Mouse (Mus musculus) B cell, adult 2 months (primary cell): ENCODE measurements around the gene Bri3.

Source experiments
- DNase-seq, 2 experiments: peaks; one replicate each; pipeline ENCODE4 v3.0.0; 2022

The Bri3 gene

DNA sequence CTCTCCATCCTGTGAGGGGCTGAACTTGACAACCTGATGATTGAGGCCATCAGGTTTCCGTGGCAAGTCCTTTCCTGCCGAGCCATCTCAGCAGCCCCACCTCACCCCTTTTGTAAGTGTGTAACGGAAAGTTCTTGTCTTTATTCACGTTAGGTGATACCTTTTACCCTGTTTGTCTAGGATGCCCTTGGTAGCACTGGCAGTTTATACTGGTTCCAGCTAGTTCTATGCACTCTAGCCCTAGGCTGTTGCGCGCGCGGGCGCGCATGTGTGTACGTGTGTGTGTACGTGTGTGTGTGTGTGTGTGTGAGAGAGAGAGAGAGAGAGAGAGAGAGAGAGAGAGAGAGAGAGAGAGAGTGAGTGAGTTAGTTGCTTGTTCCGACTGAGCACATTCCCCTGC lies 19.3 kb downstream of the Bri3 start:
- no peak for DNase-seq

DNA sequence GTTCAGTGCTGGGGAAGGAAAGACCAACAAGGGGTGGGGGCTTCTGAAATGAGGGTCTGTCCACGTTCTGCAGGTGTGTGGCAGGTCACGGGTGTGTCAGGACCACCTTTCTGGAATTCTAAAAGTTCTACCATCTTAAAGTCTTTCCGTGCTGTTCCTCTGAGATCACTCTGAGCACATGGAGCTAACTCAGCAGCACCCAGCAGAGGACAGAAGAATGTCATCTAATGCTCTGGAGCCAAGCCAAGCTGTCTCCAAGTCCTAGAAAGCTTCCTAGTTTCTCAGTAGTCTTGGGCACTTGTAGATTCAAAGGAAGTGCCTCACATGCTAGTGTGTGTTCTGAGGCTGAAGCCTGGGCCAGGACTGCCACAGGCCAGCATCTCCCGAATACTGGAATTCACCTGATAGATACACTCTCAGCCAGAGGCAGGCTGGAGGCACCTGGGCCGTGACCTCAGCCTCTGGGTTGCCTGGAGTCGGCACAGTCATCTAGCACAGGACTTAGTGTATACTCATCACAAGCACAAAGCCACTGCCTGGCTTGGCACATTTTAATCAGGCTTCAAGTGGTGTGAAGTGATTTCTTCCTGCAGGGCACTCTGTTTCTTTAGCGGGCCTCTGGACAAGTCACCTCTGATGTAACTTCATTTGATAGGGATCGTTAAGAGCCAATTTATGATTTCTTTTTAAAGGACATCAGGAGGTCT lies 23.5 kb downstream of the Bri3 start:
- DNase-seq = peak; percentile 52 to 58

DNA sequence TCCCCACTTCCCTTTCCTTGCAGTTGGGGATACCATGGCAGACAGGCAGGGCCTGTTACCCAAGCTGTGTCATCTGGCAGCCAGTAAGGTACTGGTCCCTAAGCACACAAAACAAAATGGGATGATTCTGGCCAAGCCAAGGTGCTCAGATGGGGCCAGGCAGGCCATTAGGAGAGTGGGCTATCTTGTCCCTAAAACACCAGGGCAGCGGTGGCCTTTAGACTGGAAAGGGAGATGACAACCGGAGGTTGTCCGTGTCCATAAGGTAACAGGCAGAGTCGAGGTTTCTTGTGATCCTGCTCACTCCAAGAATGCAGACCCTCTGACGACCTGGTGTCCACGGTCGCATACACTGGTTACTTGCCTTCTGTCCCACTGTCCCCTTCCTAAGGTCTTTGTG lies 25.7 kb downstream of the Bri3 start:
- DNase-seq = no peak

DNA sequence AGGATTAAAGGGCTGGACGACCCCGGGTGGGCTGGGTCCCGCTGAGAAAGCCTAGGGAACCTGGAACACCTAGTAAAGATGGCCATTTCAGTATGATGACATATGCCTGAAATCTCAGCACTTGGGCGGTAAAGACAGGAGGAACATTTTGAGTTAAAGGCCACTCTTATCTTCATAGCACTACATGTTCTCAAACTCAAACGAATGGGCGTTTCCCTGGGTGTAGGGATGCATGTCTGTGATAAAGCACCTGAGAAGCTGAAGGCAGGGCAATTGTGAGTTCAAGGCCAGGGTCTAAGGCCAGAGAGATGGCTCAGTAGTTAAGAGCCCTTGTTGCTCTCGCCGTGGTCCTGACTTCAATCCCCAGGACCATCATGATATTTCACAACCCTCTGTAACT lies 26.2 kb downstream of the Bri3 start:
- DNase-seq = no peak

DNA sequence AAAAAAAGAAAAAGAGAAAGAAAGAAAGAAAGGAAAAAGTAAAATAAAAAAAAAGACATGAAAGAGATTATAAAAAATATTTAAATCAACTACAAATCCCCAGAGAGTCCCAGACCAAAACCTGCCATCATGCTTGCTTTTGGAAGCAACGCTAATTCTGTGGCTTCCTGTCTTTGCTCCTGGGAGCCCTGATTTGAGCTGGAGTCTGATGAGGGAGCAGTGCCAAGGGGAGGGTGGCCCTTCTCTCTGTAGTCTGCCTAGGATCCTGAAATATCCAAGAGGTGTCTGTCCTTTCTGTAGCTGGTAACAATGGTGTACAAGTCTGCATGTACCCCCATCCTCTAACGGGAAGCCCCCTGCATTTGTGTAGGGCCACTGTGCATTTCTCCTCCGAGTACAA lies 26.9 kb downstream of the Bri3 start:
- no peak for DNase-seq

DNA sequence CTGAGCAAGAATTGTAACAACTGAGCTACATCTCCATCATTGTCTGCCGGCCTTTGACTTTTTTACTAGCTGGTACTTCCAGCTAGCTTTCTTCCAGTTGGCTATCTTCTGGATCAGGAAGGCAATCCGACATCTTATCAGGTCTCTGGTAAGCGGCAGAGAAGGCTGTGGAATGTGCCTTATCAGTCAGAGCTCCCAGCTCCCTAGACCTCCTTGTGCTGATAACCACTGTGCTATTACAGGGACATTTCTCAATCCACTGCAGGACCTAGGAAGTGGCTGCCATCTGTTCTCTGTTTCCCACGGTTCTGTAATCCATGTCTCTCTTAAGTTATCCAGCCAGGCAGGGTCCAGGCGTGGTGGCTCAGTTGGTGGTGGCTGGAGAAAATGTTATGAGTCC lies 27.5 kb downstream of the Bri3 start:
- DNase-seq = no peak

DNA sequence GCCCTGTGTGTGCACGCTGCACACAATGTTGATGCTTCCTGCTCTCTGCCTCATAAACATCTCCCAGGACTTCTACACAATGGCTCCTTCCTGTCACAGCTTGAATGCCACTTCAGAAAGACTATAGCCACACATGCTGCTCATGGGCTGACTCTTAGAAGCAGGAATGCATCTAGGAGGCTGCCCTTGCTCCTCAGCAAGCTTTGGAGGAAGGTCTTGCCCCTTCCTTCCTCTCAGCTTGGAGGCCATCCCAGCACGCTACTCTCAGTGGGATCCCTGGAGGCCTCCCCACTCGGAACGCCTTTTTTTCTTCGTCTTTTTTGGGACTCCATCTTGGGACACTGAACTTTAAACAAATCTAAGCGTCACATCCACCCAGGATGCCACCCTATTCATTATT lies 30.7 kb downstream of the Bri3 start:
- no peak for DNase-seq

DNA sequence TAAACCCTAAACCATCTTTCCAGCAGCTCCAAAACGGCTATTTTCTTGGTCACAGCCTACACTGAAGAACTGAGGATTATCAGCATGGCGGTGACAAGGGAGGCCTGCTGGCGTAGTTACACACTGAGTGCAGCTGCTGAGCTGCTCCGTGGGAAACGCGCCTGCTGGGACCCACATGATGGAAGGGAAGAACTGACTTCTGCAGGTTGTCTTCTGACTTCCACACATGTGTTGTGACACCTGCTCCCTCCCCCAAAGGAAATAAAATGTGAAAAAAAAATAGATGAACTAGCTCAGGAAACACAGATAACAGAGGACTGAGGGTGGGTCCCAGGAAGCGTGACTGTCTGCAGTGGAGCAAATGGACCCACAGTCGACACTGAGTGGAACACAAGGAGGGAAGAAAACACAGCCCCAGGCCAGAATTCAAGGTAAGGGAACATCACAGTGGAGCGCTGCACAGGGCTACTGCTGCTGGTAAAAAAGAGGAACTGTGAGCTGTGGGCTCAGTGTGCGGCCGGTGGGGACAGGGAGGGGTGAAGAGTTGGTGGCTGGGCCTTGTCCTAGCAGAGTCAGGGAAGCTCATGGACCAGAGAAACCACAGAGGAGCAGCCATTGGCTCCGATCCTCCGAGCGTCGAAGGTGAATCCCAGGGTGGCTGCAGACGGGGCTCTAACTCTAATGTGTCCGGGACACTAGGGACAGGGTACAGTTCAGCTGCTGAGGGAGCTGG lies 32.8 kb downstream of the Bri3 start:
- DNase-seq = peak; percentile 77 to 80

DNA sequence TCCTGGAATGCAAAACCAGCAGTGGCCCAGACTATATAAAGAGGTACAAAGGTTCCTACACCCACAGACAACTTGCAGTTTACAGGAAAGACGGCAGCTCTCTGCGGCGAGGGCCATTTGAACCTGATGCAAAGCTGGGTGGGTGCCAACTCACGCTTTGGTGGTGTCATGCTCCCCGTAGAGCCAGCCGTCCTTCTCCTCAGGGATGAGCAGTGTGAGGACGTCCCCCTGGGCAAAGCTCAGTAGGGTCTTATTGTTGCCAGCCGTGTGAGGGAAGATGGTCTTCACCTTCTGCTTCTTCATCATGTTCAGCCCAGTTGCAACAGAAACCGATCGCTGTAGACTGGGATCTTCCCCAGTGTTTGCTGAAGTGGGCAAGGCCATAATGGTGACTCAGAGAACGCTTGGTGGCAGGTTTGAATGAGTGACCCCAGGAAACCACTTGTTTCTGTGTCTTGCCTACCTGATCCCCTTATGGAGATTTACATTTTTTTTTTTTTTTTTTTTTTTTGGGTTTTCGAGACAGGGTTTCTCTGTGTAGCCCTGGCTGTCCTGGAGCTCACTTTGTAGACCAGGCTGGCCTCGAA lies 34.2 kb downstream of the Bri3 start:
- no peak for DNase-seq

DNA sequence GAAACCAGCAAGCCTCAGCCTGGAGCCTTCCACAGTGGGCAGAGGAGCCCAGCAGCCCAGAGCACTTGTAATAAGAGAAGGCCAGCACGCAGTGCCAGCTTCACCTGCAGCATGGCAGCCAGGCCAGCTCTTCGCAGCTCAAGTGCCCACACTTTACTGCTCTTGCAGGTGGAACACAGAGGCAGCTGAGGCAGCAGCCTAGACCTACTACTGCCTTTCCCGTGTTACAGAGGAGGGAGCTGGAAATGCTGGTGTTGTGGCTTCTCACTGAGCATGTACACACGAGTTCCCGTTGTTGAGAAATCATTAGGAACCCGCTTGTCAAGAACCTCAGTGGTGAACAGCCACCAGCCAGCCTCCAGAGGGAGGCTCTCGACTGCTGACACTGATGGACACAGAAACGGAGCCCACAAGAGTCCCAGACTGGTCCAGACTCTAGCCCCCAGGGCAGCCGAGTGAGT lies 34.9 kb downstream of the Bri3 start:
- DNase-seq = no peak

DNA sequence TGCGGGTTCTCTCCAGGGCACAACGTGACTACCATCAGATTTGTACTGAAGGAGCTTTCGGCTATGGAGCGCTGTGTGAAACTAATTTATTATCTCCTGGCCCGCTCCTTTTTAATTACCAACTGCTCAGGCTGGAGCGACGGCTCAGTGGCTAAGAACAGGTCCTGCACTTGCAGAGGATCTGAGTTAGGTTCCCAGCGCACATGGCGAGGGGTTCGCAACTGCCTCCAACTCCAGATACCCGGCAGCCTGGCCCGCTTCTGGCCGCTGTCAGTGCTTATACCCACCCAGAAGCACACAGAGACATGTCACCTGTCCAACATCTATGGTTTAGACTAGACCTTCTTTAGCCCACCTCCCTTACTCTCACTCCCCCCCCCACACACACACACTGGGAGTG lies 35.7 kb downstream of the Bri3 start:
- DNase-seq = no peak

DNA sequence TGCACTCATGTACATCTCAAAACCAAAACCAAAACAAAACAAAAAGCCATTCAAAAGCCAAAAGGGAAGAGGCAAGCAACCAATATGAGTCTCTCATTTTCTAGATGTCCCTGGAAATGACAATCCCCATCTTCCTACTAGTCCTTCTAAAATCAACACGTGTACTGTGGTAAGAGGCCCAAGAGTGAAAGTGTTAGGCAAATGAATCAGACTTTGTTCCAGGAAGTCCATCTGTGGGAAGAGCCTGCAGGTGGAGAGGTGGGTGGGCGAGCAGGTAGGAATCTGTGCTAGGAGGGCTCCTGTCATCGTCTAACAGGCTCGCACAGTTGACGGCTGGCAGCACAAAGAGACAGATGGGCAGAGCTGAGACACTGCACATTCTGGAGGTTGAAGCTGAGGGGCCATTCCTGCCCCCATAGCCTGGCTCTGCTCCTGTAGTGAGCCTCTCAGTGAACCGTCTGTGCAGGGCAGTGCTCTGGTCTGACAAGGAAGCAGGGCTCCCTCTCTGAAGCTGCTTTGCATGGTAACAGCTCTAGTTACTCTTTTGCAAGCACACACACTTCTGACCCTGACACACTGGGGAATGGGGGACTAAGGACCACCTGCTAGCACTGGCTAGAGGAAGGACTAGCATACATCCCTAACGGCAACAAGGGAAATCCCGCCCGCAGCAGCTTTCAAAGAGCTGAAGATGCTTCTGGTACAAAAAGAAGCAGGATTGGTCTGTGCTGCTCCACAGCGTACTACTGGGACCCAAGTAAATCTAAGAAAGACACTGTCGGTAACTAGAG lies 38.4 kb downstream of the Bri3 start:
- peak; percentile 34 to 43 for DNase-seq

DNA sequence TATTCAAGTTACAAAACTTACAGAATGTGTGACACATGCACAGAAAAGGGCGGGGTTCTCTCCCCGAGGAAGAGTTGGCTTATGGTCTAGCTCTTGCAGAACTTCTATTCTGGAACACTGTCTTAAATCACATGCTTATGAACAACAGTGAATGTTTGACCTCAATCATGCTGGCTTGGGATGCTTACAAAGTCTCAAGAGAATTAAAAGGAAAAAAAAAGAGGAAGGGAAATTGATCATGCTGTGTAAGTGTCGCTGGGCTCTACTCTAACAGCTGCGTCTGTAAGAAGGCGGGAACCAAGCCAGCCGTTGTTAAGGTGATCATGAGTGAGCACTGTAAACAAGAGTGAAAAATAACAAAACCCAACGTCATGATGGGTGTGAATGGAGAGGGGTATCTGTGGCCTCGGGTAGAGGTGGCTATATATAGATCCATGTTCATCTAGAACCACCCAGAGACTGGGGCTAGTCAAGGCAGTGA lies 39.4 kb downstream of the Bri3 start:
- peak; percentile 71 to 77 for DNase-seq

DNA sequence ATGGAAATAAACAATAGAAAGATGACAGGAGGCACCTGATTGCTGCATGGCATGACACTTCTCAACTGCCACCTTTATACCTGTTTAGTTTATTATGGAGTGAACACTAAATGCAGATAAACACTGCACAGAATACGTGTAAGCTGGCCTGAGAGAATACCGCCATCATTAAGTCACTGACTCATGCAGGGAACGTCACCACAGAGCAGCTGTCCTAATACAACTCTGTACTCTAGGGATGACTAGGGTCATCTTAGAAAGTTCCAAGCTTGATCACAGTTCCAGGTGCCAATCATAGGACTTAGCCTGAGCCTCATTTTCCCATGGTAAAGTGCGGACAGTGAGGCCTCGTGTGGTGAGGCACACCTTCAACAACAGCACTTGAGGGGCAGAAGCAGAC lies 40.4 kb downstream of the Bri3 start:
- no peak for DNase-seq

DNA sequence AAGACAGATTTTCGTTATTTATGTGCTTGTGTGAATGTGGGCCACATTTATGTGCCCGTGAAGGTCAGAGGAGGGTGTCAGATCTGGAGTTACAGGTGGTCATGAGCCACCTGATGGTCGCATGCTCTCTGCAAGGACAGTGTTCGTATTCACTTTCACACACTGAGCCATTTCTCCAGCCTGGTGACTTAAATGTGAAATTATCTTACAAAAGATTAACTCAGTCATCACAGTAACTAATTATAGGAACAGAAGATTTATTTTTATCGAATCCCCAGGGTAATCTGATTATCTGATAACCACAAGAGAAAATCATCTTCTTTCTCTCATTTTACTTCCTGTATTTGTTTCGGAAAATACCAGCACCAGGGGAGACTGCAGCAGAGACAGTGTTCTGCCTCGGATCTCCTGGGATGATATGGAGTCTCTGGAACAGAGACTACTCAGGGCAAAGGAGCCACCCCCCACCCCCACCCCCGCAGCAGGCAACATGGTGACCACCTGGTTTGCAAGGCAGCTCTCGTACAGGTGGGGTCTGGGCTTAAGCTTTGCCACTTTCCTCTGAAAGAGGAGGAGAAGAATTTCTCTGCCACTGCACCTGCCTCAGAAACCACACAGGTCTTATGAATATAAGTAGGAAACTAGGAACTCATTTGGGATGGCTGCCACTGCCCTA lies 42.5 kb downstream of the Bri3 start:
- DNase-seq = no peak

DNA sequence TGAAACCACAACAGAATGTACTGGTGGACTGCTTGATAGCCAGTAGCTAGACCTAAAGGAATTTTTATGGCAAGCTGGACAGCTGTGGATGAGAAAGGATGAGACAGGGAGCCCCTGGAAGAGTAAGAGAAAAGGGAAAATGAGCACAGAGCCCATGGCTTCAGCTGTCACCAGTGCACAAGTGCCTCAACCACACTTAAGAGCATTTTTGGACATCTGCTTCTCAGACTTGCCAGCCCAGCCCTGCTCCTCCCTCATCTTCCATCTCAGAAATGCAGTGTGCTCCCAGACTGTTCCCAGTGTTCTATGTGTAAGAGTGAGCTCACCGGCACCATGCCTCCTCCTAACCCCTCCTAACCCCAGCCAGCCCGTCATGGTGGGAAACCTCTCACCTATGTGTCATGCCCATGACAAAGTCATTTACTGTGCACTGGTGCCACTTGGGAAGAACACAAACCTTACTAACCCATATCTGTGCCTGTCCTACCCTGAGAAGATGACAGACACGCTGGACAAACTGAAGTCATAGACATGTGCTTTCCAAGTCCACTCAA lies 43.1 kb downstream of the Bri3 start:
- DNase-seq = no peak

DNA sequence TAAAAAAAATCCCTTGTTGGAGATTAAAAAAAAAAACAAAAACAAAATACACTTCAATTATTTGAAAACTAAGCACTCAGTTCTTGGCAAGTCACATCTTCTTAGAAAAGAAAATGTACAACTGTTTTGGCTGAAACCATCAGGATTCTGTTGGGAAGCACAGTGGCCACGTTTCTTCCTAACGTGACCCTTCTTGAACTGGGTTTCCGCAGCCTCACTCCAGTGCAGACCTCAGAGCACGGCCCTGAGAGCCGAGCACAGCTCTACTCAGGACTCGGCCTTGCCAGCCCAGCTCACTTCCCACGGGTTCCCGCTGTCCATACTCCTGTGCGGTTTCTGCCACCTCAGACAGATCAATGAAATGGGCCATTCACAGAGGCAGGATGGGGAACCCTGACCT lies 44.2 kb downstream of the Bri3 start:
- no peak for DNase-seq

DNA sequence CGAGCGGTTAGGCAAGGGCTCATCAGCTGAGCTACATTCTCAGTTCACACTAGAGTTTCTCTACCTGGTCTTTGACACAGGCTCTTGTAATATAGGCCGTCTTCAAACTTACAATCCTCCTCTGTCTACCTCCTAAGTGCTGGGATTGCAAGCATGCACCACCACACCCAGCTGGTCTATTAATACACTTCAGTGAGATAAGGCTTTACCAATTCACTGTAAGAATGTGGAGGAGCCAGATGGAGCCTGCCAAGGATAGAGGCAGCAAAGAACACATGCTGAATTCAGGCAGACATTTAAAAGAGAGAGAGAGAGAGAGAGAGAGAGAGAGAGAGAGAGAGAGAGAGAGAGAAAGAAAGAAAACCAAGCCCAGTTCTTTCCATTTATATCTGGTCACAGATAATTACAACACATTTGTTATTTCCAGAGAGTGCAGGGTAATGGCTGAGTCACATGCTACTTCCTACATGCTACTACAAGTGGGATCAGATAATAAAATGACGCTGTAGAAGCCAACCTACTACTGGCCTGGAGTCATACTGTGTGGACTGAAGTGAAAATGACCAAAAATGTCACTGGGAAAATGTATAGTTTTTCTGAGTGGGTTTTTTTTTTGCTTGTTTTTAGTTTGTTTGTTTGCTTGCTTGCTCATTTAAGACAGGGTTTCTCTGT lies 45.7 kb downstream of the Bri3 start:
- no peak for DNase-seq

DNA sequence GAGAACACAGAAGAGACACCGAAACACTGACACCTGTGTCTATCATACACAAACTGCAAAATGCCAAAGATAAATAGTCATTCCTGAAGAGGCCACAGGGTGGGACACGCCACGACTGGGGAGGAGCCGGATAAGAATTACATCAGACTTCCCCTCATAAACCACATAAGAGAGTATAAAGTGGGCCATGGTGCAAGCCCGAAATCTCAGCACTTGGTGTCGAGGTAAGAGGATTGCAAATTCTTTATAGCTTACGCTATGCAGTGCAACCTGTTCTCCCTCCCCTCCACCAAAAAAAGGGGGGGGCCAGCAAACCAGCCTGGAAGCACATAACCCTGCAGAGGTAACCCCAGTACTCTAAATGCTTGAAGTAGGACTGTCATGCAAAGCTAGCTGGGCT lies 50.7 kb downstream of the Bri3 start:
- no peak for DNase-seq

DNA sequence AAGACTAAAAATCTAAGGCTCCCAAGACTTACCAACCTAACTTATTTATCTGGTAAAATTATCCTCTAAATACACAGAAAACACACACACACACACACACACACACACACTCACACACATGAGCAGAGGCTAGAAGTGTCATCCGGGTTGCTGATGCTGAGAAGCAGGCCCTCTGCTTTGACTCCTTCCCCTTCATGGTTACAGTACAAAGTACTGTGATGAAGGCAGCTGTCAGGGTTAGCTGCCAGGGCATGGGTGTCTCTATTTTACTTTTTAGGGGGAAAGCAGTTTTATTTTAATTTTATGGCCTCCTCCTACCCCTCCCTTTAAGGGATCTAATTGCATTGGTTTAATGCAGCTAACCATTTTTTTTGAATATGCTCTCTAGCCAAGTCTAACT lies 51.1 kb downstream of the Bri3 start:
- no peak for DNase-seq

DNA sequence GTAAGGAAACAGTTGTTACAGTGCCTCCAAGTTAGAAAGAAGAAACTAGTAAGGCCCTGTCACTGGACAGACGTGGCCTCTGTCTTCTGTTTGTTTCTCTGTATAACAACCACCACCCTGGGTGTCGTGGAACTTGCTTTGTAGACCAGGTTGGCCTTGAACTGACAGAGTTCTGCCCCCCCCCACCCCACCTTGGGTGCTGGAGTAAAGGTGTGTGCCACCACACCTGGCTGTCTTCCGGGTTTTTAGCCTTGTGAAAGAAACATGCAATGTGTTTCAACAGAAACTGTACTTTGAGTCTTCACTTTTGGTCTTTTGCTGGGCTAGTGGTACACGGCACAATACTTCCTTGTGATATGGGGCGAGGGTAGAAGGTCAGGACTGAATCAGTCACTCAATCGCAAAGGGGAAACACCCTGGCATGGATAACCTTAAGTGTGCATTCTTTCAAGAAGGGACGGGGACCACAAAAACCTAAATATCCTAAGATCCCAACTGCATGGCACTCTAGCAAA lies 51.9 kb downstream of the Bri3 start:
- no peak for DNase-seq

DNA sequence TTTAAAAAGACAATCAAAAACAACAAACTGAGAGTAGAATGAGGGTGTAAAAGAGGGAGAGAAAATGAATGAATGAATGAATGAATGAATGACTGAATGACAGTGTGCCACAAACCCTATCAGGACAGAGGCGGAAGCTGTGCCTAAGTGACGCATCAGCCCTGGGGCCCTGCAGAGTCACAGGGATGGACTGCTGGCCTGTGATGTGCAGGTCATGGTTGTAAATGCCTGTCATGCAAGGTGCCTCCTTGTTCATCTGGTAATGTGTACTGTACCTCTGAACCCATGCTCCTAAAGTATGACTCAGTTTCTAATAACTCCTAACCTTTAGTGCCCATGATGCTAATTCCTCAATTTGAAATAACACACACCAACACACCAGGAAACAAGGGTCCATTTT lies 58.8 kb downstream of the Bri3 start:
- DNase-seq = no peak
